Mouse (Mus musculus): Measurements from ENCODE around the gene Osbpl2. TPM values are rescaled to one million over a fixed set of nuclear protein-coding genes. Genes with fewer than 3 reads are reported as not detected.

Gene Osbpl2
- polyA plus RNA-seq, 1 experiment from 2014 or later: 33.0 TPM

GRCm38 (mm10) chr2:180120292-180120761 lies 1.2 kb downstream of the Osbpl2 start:
- Histone ChIP-seq H3K9ac (replicated peaks; ENCODE audit: low read length) (peak overlapping the region; percentile 82; the same call in 1 of the 2 replicates), H3K27me3 (ENCODE audit: control insufficient read depth, insufficient read depth, low read length) (no peaks in the 10 kb centered on the region), H3K4me1 (ENCODE audit: control insufficient read depth, insufficient read depth, low read length) (peaks cover 3% of the 10 kb centered on the region), H3K36me3 (replicated peaks; ENCODE audit: control insufficient read depth, insufficient read depth, low read depth, low read length) (no peaks in the 10 kb centered on the region), H3K27ac (replicated peaks; ENCODE audit: low read depth, low read length) (no peak overlapping the region), H3K4me3 (ENCODE audit: low read depth, low read length) (peak overlapping the region; percentile 78), H3K9me3 (replicated peaks; ENCODE audit: control insufficient read depth, low read length) (no peaks in the 10 kb centered on the region), H3K4me2 (ENCODE audit: low read depth, low read length) (peak overlapping the region; percentile 83)
- no peak for DNase-seq (ENCODE audit: low spot score)
- no peak for ATAC-seq (replicated peaks; ENCODE audit: insufficient number of reproducible peaks, low FRiP score, low TSS enrichment, low read depth)
- WGBS: 67% methylated on average over 5 of the region's 5 CpGs

DNA sequence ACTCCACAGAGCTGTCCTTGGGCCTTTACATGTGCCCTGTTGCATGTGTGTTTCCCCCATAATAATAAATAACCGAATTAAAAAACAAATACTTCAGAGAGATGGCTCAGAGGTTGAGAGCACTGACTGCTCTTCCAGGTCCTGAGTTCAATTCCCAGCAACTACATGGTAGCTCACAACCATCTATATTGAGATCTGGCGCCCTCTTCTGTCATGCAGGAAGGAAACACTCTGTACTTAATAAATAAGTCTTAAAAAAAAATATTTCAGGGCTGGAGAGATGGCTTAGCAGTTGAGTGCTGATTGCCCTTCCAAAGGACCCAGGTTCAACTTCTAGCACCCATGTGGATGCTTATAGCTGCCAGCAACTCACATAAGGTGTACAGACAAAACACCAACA lies 5.1 kb downstream of the Osbpl2 start:
- Histone ChIP-seq H3K36me3 (replicated peaks; ENCODE audit: control insufficient read depth, insufficient read depth, low read depth, low read length) (no peaks in the 10 kb centered on the region), H3K27ac (replicated peaks; ENCODE audit: low read depth, low read length) (no peak overlapping the region), H3K4me2 (ENCODE audit: low read depth, low read length) (no peak overlapping the region), H3K4me3 (ENCODE audit: low read depth, low read length) (no peak overlapping the region), H3K9me3 (replicated peaks; ENCODE audit: control insufficient read depth, low read length) (no peaks in the 10 kb centered on the region), H3K27me3 (ENCODE audit: control insufficient read depth, insufficient read depth, low read length) (no peaks in the 10 kb centered on the region), H3K9ac (replicated peaks; ENCODE audit: low read length) (no peak overlapping the region), H3K4me1 (ENCODE audit: control insufficient read depth, insufficient read depth, low read length) (no peaks in the 10 kb centered on the region)
- ATAC-seq (replicated peaks; ENCODE audit: insufficient number of reproducible peaks, low FRiP score, low TSS enrichment, low read depth) (no peak), DNase-seq (ENCODE audit: low spot score) (no peak)
- 80% methylated on average over 2 of the region's 2 CpGs for WGBS

DNA sequence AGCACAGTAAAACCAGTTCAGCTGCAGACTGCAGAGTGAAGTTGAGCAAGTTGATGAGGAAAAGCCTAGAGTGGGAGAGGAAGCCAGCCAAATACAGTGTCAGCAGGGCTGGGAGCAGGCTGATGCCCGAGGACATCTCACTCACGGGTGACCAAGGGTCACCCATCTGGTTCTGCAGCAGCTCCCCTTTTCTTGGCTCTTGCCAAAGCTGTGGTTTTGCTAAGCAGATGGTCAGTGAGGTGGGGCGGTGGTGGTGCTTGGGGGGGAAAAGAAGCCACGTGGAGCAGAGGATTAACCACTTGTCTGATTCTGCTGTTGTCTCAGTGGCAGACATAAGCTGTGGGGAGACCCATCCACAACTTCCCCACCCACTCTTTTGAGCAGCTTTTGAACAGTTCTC lies 7.1 kb downstream of the Osbpl2 start:
- Histone ChIP-seq H3K4me3 (ENCODE audit: low read depth, low read length) (no peak overlapping the region), H3K27ac (replicated peaks; ENCODE audit: low read depth, low read length) (no peak overlapping the region), H3K4me2 (ENCODE audit: low read depth, low read length) (no peak overlapping the region), H3K27me3 (ENCODE audit: control insufficient read depth, insufficient read depth, low read length) (no peaks in the 10 kb centered on the region), H3K36me3 (replicated peaks; ENCODE audit: control insufficient read depth, insufficient read depth, low read depth, low read length) (no peaks in the 10 kb centered on the region), H3K9ac (replicated peaks; ENCODE audit: low read length) (no peak overlapping the region), H3K9me3 (replicated peaks; ENCODE audit: control insufficient read depth, low read length) (no peaks in the 10 kb centered on the region), H3K4me1 (ENCODE audit: control insufficient read depth, insufficient read depth, low read length) (no peaks in the 10 kb centered on the region)
- no peak for DNase-seq (ENCODE audit: low spot score)
- WGBS: 25% methylated on average over 4 of the region's 4 CpGs
- no peak for ATAC-seq (replicated peaks; ENCODE audit: insufficient number of reproducible peaks, low FRiP score, low TSS enrichment, low read depth)

GRCm38 (mm10) chr2:180127675-180128074 lies 8.6 kb downstream of the Osbpl2 start:
- ATAC-seq (replicated peaks; ENCODE audit: insufficient number of reproducible peaks, low FRiP score, low TSS enrichment, low read depth) (no peak), DNase-seq (ENCODE audit: low spot score) (no peak)
- no peaks in the 10 kb centered on the region for H3K36me3 ChIP-seq (replicated peaks; ENCODE audit: control insufficient read depth, insufficient read depth, low read depth, low read length)
- H3K27ac ChIP-seq (replicated peaks; ENCODE audit: low read depth, low read length): no peak overlapping the region
- no peaks in the 10 kb centered on the region for H3K9me3 ChIP-seq (replicated peaks; ENCODE audit: control insufficient read depth, low read length)
- no peak overlapping the region for H3K9ac ChIP-seq (replicated peaks; ENCODE audit: low read length)
- no peaks in the 10 kb centered on the region for H3K4me1 ChIP-seq (ENCODE audit: control insufficient read depth, insufficient read depth, low read length)
- no peak overlapping the region for H3K4me3 ChIP-seq (ENCODE audit: low read depth, low read length)
- WGBS: 63% methylated on average over 1 of the region's 1 CpGs
- no peaks in the 10 kb centered on the region for H3K27me3 ChIP-seq (ENCODE audit: control insufficient read depth, insufficient read depth, low read length)
- H3K4me2 ChIP-seq (ENCODE audit: low read depth, low read length): no peak overlapping the region

GRCm38 (mm10) chr2:180133231-180133630 lies 14.1 kb downstream of the Osbpl2 start:
- Histone ChIP-seq H3K9ac (replicated peaks; ENCODE audit: low read length) (no peak overlapping the region), H3K4me2 (ENCODE audit: low read depth, low read length) (no peak overlapping the region), H3K27ac (replicated peaks; ENCODE audit: low read depth, low read length) (no peak overlapping the region), H3K4me1 (ENCODE audit: control insufficient read depth, insufficient read depth, low read length) (no peaks in the 10 kb centered on the region), H3K27me3 (ENCODE audit: control insufficient read depth, insufficient read depth, low read length) (no peaks in the 10 kb centered on the region), H3K9me3 (replicated peaks; ENCODE audit: control insufficient read depth, low read length) (no peaks in the 10 kb centered on the region), H3K36me3 (replicated peaks; ENCODE audit: control insufficient read depth, insufficient read depth, low read depth, low read length) (no peaks in the 10 kb centered on the region), H3K4me3 (ENCODE audit: low read depth, low read length) (no peak overlapping the region)
- 95% methylated on average over 4 of the region's 4 CpGs for WGBS
- no peak for DNase-seq (ENCODE audit: low spot score)
- ATAC-seq (replicated peaks; ENCODE audit: insufficient number of reproducible peaks, low FRiP score, low TSS enrichment, low read depth): no peak

GRCm38 (mm10) chr2:180133911-180134310 lies 14.8 kb downstream of the Osbpl2 start:
- DNase-seq (ENCODE audit: low spot score): no peak

GRCm38 (mm10) chr2:180135414-180135813 lies 16.3 kb downstream of the Osbpl2 start:
- WGBS: 81% methylated on average over 5 of the region's 5 CpGs
- ATAC-seq (replicated peaks; ENCODE audit: insufficient number of reproducible peaks, low FRiP score, low TSS enrichment, low read depth) (no peak), DNase-seq (ENCODE audit: low spot score) (no peak)
- Histone ChIP-seq H3K4me3 (ENCODE audit: low read depth, low read length) (no peak overlapping the region), H3K4me1 (ENCODE audit: control insufficient read depth, insufficient read depth, low read length) (no peaks in the 10 kb centered on the region), H3K9me3 (replicated peaks; ENCODE audit: control insufficient read depth, low read length) (no peaks in the 10 kb centered on the region), H3K27me3 (ENCODE audit: control insufficient read depth, insufficient read depth, low read length) (no peaks in the 10 kb centered on the region), H3K4me2 (ENCODE audit: low read depth, low read length) (no peak overlapping the region), H3K9ac (replicated peaks; ENCODE audit: low read length) (no peak overlapping the region), H3K27ac (replicated peaks; ENCODE audit: low read depth, low read length) (no peak overlapping the region), H3K36me3 (replicated peaks; ENCODE audit: control insufficient read depth, insufficient read depth, low read depth, low read length) (no peaks in the 10 kb centered on the region; the same call in 1 of the 2 replicates)

More at GRCm38 (mm10) chr2:180133911-180134310, 14.8 kb downstream of the Osbpl2 start:
- H3K27me3 ChIP-seq (ENCODE audit: control insufficient read depth, insufficient read depth, low read length): no peaks in the 10 kb centered on the region
- H3K4me3 ChIP-seq (ENCODE audit: low read depth, low read length): no peak overlapping the region
- H3K27ac ChIP-seq (replicated peaks; ENCODE audit: low read depth, low read length): no peak overlapping the region
- 89% methylated on average over 3 of the region's 3 CpGs for WGBS
- ATAC-seq (replicated peaks; ENCODE audit: insufficient number of reproducible peaks, low FRiP score, low TSS enrichment, low read depth): no peak
- H3K4me1 ChIP-seq (ENCODE audit: control insufficient read depth, insufficient read depth, low read length): no peaks in the 10 kb centered on the region
- no peak overlapping the region for H3K4me2 ChIP-seq (ENCODE audit: low read depth, low read length)
- H3K9me3 ChIP-seq (replicated peaks; ENCODE audit: control insufficient read depth, low read length): no peaks in the 10 kb centered on the region
- H3K36me3 ChIP-seq (replicated peaks; ENCODE audit: control insufficient read depth, insufficient read depth, low read depth, low read length): no peaks in the 10 kb centered on the region
- no peak overlapping the region for H3K9ac ChIP-seq (replicated peaks; ENCODE audit: low read length)

GRCm38 (mm10) chr2:180146091-180146490 lies 27.0 kb downstream of the Osbpl2 start:
- 82% methylated on average over 2 of the region's 2 CpGs for WGBS
- no peak overlapping the region for H3K4me3 ChIP-seq (ENCODE audit: low read depth, low read length)
- DNase-seq (ENCODE audit: low spot score) (no peak), ATAC-seq (replicated peaks; ENCODE audit: insufficient number of reproducible peaks, low FRiP score, low TSS enrichment, low read depth) (no peak)
- no peak overlapping the region for H3K9ac ChIP-seq (replicated peaks; ENCODE audit: low read length)
- 0 out of 2 replicates have a peak, but pooled peaks cover 2% of the 10 kb centered on the region for H3K36me3 ChIP-seq (replicated peaks; ENCODE audit: control insufficient read depth, insufficient read depth, low read depth, low read length)
- H3K27ac ChIP-seq (replicated peaks; ENCODE audit: low read depth, low read length): no peak overlapping the region
- H3K4me1 ChIP-seq (ENCODE audit: control insufficient read depth, insufficient read depth, low read length): no peaks in the 10 kb centered on the region
- no peaks in the 10 kb centered on the region for H3K27me3 ChIP-seq (ENCODE audit: control insufficient read depth, insufficient read depth, low read length)
- no peak overlapping the region for H3K4me2 ChIP-seq (ENCODE audit: low read depth, low read length)
- no peaks in the 10 kb centered on the region for H3K9me3 ChIP-seq (replicated peaks; ENCODE audit: control insufficient read depth, low read length)

Data from embryonic facial prominence, embryonic 11.5 days (tissue).